Mouse (Mus musculus): ENCODE results near the gene Hand2. TPM values are rescaled to one million over a fixed set of nuclear protein-coding genes. Genes with fewer than 3 reads are reported as not detected.

Hand2 gene
- polyA plus RNA-seq (2012; rRNA removed; ENCODE audit: low replicate concordance) = 11.3 and 16.3 TPM in 2 replicates

DNA sequence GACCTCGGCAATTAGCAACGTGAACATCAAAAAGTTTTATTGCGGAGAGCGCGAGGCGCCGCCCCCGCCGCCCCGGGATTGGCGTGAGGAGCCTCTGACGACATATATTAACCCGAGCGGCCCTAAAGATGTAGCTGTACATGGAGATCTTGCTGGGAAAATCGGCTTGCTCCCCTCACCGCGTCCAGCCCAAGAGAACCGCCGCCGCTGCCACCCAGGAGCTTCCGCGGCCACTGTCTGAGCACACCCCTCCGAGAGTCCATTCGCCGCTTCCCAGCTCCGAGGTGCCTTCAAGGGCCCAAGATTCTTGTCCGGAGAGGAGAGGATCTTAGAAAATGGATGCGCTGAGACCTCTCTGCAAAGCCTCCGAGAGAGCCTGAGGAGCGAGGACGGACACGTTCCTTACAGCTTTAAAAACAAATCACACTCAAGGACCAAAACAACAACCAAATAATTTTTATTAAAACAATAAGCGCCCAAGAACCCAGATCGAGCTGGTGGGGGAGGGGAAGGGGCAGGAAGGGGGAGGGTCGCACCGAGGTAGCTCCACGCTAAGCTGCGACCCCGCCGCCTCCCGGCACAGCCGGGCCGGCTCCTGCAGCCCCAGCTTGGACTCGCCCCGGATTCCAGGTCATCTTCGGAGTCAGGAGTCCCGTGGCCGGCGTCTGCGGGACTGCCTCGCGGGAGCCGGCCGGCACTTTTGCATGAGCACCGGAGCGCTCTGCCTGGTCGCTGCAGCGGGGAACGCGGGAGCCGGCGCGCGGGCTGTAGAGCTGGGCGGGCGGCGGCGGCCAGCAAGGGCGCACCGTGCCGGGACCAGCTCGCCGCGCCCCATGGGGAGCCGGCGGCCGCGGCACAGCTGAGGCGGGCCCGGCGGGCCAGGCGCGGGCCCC is at the start of gene Hand2:
Hand2 (plus strand) TSS at position 133 of the 893 bp plus-strand sequence.

Other genes with a start within 250 kb of the Hand2 start
- not detected in 2 replicates for gene Scrg1, start 134.9 kb downstream of the Hand2 start, polyA plus RNA-seq (2012; rRNA removed; ENCODE audit: low replicate concordance)
- 7.6 and 19.6 TPM in 2 replicates for gene Sap30, start 166.9 kb downstream of the Hand2 start, polyA plus RNA-seq (2012; rRNA removed; ENCODE audit: low replicate concordance)
- 4.9 and 10.1 TPM in 2 replicates for gene Hmgb2, start 190.9 kb downstream of the Hand2 start, polyA plus RNA-seq (2012; rRNA removed; ENCODE audit: low replicate concordance)